Mouse (Mus musculus): ENCODE measurements around the gene Cnga2. TPM values are rescaled to one million over a fixed set of nuclear protein-coding genes. Genes with fewer than 3 reads are reported as not detected.
"Not testable (repeated sequence)": the region's sequence is repeated elsewhere in the genome, so short reads cannot be mapped to it uniquely, and the experiment has no call there.

The Cnga2 gene
- not detected in 2 replicates for polyA plus RNA-seq (2011; ENCODE audit: insufficient read length, low read depth, missing spikeins)

- Histone ChIP-seq H3K27ac (ENCODE audit: insufficient read depth, low read length) (no peak within 1 kb of the TSS), H3K4me3 (ENCODE audit: insufficient read depth, low read length) (no peak within 1 kb of the TSS), H3K4me1 (ENCODE audit: control insufficient read depth, insufficient read depth, low read length) (no peaks in the 10 kb centered on the region)
- TF ChIP-seq CTCF (IDR thresholded peaks at IDR 0.05; ENCODE audit: borderline replicate concordance, insufficient read depth, low read length) (no peak), POLR2A (IDR thresholded peaks at IDR 0.05; ENCODE audit: low read depth, low read length) (no peak)
Measured at GRCm38 (mm10) chrX:71991549-71991948, at the start of gene Cnga2. TSS of gene Cnga2 (plus strand) at chrX:71991849.

DNA sequence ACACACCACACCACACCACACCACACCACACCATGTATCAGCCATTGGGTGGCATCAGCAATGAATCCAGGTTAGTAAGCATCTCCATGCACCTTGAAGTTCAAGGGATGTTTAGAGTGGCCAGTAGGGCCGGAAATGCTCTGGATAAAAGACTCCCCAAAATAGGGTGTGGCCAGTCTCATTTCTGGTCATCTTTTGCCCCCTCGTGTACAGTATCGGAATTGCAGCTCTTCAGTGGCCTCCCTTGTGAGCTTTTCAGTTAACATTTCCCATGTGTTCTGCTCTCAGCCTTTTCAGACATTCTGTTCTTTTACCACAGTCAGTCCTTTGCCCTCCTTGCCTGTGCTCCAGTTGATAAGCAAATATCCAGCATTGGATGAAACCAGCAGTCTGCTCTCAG lies 45.0 kb upstream of the Cnga2 start:
- TF ChIP-seq POLR2A (IDR thresholded peaks at IDR 0.05; ENCODE audit: low read depth, low read length), result no peak
- no peak for TF ChIP-seq CTCF (IDR thresholded peaks at IDR 0.05; ENCODE audit: borderline replicate concordance, insufficient read depth, low read length)
- H3K4me1 ChIP-seq (ENCODE audit: control insufficient read depth, insufficient read depth, low read length), result no peaks in the 10 kb centered on the region
- no peak overlapping the region for H3K4me3 ChIP-seq (ENCODE audit: insufficient read depth, low read length)
- no peak overlapping the region for H3K27ac ChIP-seq (ENCODE audit: insufficient read depth, low read length)

DNA sequence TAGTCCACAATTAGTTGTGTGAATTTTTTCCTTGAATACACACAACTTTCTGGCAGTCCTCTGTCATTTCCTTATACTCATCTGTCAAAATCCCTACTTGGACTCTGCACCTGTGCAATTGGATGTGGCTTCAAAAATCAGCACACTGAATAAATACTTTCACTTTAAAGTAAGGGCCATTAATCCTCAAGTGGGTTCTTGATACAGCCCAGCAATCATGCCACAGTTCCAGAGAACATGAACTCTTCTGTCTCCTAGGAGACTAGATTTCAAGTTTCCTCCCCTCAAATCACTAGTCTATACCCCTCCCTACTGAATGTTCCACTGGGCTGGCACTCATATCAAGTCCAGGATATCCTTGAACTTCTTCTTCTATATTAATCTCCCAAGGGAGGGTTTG lies 33.3 kb upstream of the Cnga2 start:
- H3K4me1 ChIP-seq (ENCODE audit: control insufficient read depth, insufficient read depth, low read length), result no peaks in the 10 kb centered on the region
- H3K27ac ChIP-seq (ENCODE audit: insufficient read depth, low read length), result no peak overlapping the region
- H3K4me3 ChIP-seq (ENCODE audit: insufficient read depth, low read length), result no peak overlapping the region
- TF ChIP-seq POLR2A (IDR thresholded peaks at IDR 0.05; ENCODE audit: low read depth, low read length), result no peak
- TF ChIP-seq CTCF (IDR thresholded peaks at IDR 0.05; ENCODE audit: borderline replicate concordance, insufficient read depth, low read length), result no peak

DNA sequence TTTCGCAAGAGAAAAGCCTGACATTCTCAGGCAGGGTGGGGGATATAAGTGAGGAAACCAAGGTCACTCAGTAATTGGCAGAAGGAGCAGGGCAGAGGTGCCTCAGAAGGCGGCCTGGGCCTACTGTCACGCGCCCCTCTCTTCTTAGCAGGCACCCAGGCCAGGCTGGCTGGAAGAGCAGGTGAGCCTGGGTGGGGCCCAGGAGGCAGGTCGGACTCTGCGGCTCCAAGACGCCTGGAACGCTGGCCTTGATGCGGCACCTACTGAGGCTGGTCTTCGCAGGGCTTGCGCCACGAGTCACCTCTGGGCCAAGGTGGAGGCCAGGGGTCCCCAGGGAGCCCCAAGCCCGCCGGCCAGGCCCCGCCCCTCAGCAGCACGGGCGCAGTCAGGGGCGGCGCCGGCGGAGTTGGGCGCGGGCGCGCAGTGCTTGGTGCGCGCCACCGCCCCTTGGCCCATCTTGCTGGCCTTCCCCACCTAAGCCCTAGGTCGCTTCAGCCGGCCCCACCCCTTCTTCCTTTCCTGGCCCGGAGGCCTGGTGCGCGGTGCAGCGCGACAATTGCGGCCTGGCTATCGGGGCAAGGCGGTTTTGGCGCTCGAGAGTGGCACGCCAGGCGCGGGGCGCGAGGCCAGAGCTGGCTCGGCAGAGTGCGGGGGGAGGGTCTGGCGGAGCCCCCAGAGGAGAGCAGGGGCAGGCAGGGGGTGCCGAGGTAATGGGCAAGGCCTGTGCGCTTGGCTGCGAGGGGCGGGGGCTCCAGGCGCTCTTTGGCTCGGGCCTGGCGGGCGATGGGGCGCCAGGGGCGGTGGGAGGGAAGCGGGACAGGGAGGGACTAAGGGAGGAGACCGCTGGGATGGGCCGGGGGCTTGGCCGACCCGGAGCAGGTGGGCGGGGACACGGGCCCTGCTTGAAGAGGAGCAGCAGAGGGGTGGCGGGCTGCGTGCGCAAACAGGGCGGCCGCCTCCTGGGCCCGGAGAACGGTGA lies 29.3 kb upstream of the Cnga2 start, which contains the start of gene Prrg3:
Prrg3 (plus strand) TSS at position 552 of the 979 bp plus-strand sequence.
- TF ChIP-seq CTCF (IDR thresholded peaks at IDR 0.05; ENCODE audit: borderline replicate concordance, insufficient read depth, low read length) (no peak), POLR2A (IDR thresholded peaks at IDR 0.05; ENCODE audit: low read depth, low read length) (no peak)
- Histone ChIP-seq H3K27ac (ENCODE audit: insufficient read depth, low read length) (no peak within 1 kb of the TSS), H3K4me3 (ENCODE audit: insufficient read depth, low read length) (peak within 1 kb of the TSS; percentile 38), H3K4me1 (ENCODE audit: control insufficient read depth, insufficient read depth, low read length) (no peaks in the 10 kb centered on the region)

DNA sequence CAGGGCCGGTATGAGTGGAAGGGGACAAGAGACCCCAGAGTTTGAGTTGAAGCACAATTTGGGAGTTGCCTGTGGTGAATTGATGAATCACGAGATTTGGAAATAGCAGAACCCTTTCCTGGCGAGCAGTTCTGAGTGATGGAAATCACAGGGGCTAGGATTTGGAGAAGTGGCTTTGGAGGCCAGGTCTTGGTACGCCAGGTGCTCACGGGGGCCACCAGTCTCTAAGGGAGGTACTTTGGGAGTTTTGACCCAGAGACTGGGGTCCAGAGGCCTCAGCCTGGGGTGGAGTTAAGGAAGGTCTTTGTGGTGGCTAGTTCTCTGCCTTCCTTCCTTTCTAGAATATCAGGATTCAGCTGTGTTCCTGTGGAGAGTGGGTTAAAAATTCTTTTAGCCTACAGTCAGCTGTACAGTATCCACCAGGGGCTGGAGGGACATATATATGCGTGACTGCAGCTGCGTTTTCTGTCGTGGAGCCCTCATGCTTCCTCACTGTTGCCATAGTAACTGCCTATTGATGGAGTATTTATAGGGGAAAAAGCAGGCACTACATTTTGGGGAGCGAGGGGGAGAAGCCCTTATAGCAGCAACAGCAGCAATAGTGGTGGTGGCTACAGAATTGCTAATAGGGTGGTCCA lies 28.3 kb upstream of the Cnga2 start:
- peak overlapping the region; percentile 38 for H3K4me3 ChIP-seq (ENCODE audit: insufficient read depth, low read length)
- H3K27ac ChIP-seq (ENCODE audit: insufficient read depth, low read length), result no peak overlapping the region
- TF ChIP-seq POLR2A (IDR thresholded peaks at IDR 0.05; ENCODE audit: low read depth, low read length) (no peak), CTCF (IDR thresholded peaks at IDR 0.05; ENCODE audit: borderline replicate concordance, insufficient read depth, low read length) (no peak)
- no peaks in the 10 kb centered on the region for H3K4me1 ChIP-seq (ENCODE audit: control insufficient read depth, insufficient read depth, low read length)

- H3K4me3 ChIP-seq (ENCODE audit: insufficient read depth, low read length), result no peak overlapping the region
- H3K4me1 ChIP-seq (ENCODE audit: control insufficient read depth, insufficient read depth, low read length), result no peaks in the 10 kb centered on the region
- H3K27ac ChIP-seq (ENCODE audit: insufficient read depth, low read length), result no peak overlapping the region
- TF ChIP-seq CTCF (IDR thresholded peaks at IDR 0.05; ENCODE audit: borderline replicate concordance, insufficient read depth, low read length) (no peak), POLR2A (IDR thresholded peaks at IDR 0.05; ENCODE audit: low read depth, low read length) (no peak)
Measured at GRCm38 (mm10) chrX:71968216-71968615, 23.4 kb upstream of the Cnga2 start.

DNA sequence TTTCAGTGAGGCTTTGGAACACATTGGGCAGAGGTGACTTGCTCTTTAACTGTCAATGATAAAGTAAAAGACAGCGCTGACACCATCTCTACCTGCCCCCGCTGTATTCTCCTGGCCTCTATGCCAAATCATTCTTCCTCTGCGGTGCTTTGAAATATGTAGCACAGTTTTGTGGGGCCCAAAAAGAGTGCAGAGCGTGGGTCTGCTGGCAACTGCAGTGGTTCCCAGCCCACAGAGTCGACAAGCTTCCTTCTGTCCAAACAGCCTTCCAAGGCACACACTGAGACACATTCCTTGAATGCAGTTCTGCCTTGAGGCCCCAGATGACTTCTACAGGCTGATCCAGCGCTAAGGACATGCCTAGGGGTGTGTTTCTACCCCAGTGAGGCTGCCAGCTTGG lies 22.8 kb upstream of the Cnga2 start:
- Histone ChIP-seq H3K4me3 (ENCODE audit: insufficient read depth, low read length) (no peak overlapping the region), H3K27ac (ENCODE audit: insufficient read depth, low read length) (no peak overlapping the region), H3K4me1 (ENCODE audit: control insufficient read depth, insufficient read depth, low read length) (no peaks in the 10 kb centered on the region)
- no peak for TF ChIP-seq CTCF (IDR thresholded peaks at IDR 0.05; ENCODE audit: borderline replicate concordance, insufficient read depth, low read length)
- TF ChIP-seq POLR2A (IDR thresholded peaks at IDR 0.05; ENCODE audit: low read depth, low read length), result no peak

DNA sequence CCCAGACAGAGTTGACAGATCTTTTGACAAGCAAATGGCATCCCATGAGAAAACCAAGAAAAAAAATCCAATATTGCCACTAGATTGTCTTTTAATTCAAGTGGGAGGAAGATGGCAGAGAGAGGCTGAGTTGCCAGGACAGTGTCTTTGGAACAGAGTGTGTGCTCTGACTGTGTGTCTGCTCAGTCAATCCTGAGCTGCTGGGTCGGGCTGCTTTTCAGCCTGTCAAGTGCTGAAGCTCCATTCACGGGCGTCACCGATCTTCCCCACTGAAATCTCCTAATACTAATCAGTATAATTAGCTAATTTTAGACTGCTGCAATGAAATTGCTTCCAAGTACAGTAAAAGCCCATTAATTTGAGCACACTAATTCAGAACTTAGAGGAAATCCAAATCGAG lies 20.3 kb upstream of the Cnga2 start:
- Histone ChIP-seq H3K4me3 (ENCODE audit: insufficient read depth, low read length) (no peak overlapping the region), H3K27ac (ENCODE audit: insufficient read depth, low read length) (no peak overlapping the region), H3K4me1 (ENCODE audit: control insufficient read depth, insufficient read depth, low read length) (no peaks in the 10 kb centered on the region)
- TF ChIP-seq POLR2A (IDR thresholded peaks at IDR 0.05; ENCODE audit: low read depth, low read length) (no peak), CTCF (IDR thresholded peaks at IDR 0.05; ENCODE audit: borderline replicate concordance, insufficient read depth, low read length) (no peak)

DNA sequence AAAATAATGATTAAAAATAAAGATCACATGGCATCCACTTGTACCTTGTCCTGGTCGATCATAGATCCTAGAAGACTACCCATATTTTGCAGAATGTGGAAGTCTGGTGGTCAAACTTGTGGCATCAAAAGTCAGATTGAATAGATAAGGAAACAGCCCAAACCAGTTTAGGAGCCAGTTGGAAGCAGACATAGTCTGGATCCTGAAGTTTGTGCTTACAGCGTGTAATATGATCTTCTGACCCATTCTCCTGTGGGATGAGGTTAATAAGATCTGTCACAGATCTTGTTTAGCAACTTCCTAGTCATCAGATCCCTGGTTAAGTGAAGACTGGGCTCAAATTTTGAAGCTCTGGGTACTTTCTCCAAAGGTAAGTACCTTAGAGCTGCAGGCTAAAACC lies 19.0 kb upstream of the Cnga2 start, which contains the start of gene Fate1:
Fate1 (plus strand) TSS at position 301 of the 400 bp plus-strand sequence.
- no peaks in the 10 kb centered on the region for H3K4me1 ChIP-seq (ENCODE audit: control insufficient read depth, insufficient read depth, low read length)
- TF ChIP-seq POLR2A (IDR thresholded peaks at IDR 0.05; ENCODE audit: low read depth, low read length) (no peak), CTCF (IDR thresholded peaks at IDR 0.05; ENCODE audit: borderline replicate concordance, insufficient read depth, low read length) (no peak)
- H3K4me3 ChIP-seq (ENCODE audit: insufficient read depth, low read length), result no peak within 1 kb of the TSS
- no peak within 1 kb of the TSS for H3K27ac ChIP-seq (ENCODE audit: insufficient read depth, low read length)

DNA sequence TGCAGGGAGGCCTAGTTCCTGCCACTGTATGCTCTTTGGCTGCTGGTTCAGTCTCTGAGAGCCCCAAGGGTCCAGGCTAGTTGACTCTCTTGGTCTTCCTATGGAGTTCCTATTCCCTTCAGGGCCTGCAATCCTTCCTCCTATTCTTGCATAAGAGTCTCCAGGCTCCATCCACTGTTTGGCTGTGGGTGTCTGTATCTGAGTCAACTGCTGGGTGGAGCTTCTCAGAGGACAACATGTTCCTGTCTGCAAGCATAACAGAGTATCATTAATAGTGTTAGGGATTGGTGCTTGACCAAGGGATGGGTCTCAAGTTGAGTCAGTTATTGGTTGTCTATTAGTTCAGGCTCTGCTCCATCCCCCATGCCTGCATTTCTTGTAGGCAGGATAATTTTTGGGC lies 14.0 kb upstream of the Cnga2 start:
- not testable (repeated sequence) for H3K27ac ChIP-seq (ENCODE audit: insufficient read depth, low read length); H3K4me1 ChIP-seq (ENCODE audit: control insufficient read depth, insufficient read depth, low read length); H3K4me3 ChIP-seq (ENCODE audit: insufficient read depth, low read length)
